Mouse (Mus musculus): ENCODE measurements at regions not wholly inside any gene's neighbourhood (a gene's known extent, or its start where the extent isn't known, plus 50 kb on each side); places are given as distances from the start of the nearest gene placed in this dataset.

GRCm38 (mm10) chr3:40167970-40168626 is 363.0 kb upstream of the Intu start:
- no peak for DNase-seq (ENCODE audit: low read depth, low spot score)

- DNase-seq (ENCODE audit: low read depth, low spot score), result peak; percentile 22
These were observed 361.5 kb upstream of the Intu start for GRCm38 (mm10) chr3:40169590-40169989.

- peak; percentile 17 for DNase-seq (ENCODE audit: low read depth, low spot score)
These were observed 351.3 kb upstream of the Intu start for GRCm38 (mm10) chr3:40179726-40180317.

GRCm38 (mm10) chr3:40185597-40186320 is 345.3 kb upstream of the Intu start:
- DNase-seq (ENCODE audit: low read depth, low spot score), result no peak

- peak; percentile 74 for DNase-seq (ENCODE audit: low read depth, low spot score)
These were observed 341.6 kb upstream of the Intu start for GRCm38 (mm10) chr3:40189529-40189928.

GRCm38 (mm10) chr3:40190024-40190423 is 341.1 kb upstream of the Intu start:
- peak; percentile 44 for DNase-seq (ENCODE audit: low read depth, low spot score)

- DNase-seq (ENCODE audit: low read depth, low spot score), result no peak
These were observed 330.9 kb upstream of the Intu start for GRCm38 (mm10) chr3:40200174-40200573.

GRCm38 (mm10) chr3:40206326-40206725 is 324.8 kb upstream of the Intu start:
- no peak for DNase-seq (ENCODE audit: low read depth, low spot score)

- DNase-seq (ENCODE audit: low read depth, low spot score), result no peak
These were observed 319.3 kb upstream of the Intu start for GRCm38 (mm10) chr3:40211793-40212192.

- DNase-seq (ENCODE audit: low read depth, low spot score), result no peak
These were observed 304.3 kb upstream of the Intu start for GRCm38 (mm10) chr3:40226772-40227171.

- DNase-seq (ENCODE audit: low read depth, low spot score), result no peak
These were observed 287.5 kb upstream of the Intu start for GRCm38 (mm10) chr3:40243499-40244101.

GRCm38 (mm10) chr3:40254376-40254775 is 276.7 kb upstream of the Intu start:
- DNase-seq (ENCODE audit: low read depth, low spot score), result no peak

GRCm38 (mm10) chr3:40262536-40262935 is 268.6 kb upstream of the Intu start:
- DNase-seq (ENCODE audit: low read depth, low spot score), result no peak

GRCm38 (mm10) chr3:40267514-40267913 is 263.6 kb upstream of the Intu start:
- no peak for DNase-seq (ENCODE audit: low read depth, low spot score)

GRCm38 (mm10) chr3:40282926-40283325 is 248.2 kb upstream of the Intu start:
- no peak for DNase-seq (ENCODE audit: low read depth, low spot score)

- DNase-seq (ENCODE audit: low read depth, low spot score), result no peak
These were observed 244.0 kb upstream of the Intu start for GRCm38 (mm10) chr3:40286959-40287710.

GRCm38 (mm10) chr3:40297120-40297519 is 234.0 kb upstream of the Intu start:
- DNase-seq (ENCODE audit: low read depth, low spot score), result peak; percentile 20

GRCm38 (mm10) chr3:40320319-40320718 is 210.8 kb upstream of the Intu start:
- DNase-seq (ENCODE audit: low read depth, low spot score), result no peak

- no peak for DNase-seq (ENCODE audit: low read depth, low spot score)
These were observed 204.9 kb upstream of the Intu start for GRCm38 (mm10) chr3:40325872-40326803.

GRCm38 (mm10) chr3:40339492-40340030 is 191.5 kb upstream of the Intu start:
- DNase-seq (ENCODE audit: low read depth, low spot score), result peak; percentile 76
